Mouse (Mus musculus) thymus, adult 2 months (tissue): Measurements from ENCODE around the gene Bricd5. TPM values are rescaled to one million over a fixed set of nuclear protein-coding genes. Genes with fewer than 3 reads are reported as not detected.
"Not testable (repeated sequence)": the region's sequence is repeated elsewhere in the genome, so short reads cannot be mapped to it uniquely, and the experiment has no call there.

Experiments
- DNase-seq: peaks from one replicate; pipeline ENCODE4 v3.0.0; 2021
- H3K27ac ChIP-seq: fragments of 200-500 bp; 2 replicates; pipeline ENCODE4 v1.5.1; 2012; ENCODE audit warnings: low read length, control low read depth; ENCODE audit not compliant: control insufficient read depth, insufficient read depth
- H3K27me3 ChIP-seq: fragments of 200-500 bp; 2 replicates; pipeline ENCODE4 v1.6.1; 2012; ENCODE audit warnings: mild to moderate bottlenecking, low read length, moderate library complexity, mixed read lengths; ENCODE audit not compliant: control insufficient read depth, insufficient read depth
- H3K36me3 ChIP-seq: fragments of 200-500 bp; 2 replicates; pipeline ENCODE4 v1.6.1; 2012; ENCODE audit warnings: mild to moderate bottlenecking, low read length, moderate library complexity; ENCODE audit not compliant: control insufficient read depth, insufficient read depth
- H3K4me1 ChIP-seq: fragments of 200-500 bp; replicated peaks from 2 replicates; pipeline ENCODE4 v1.6.1; 2012; ENCODE audit warnings: low read length; ENCODE audit not compliant: control insufficient read depth, insufficient read depth
- H3K4me3 ChIP-seq: fragments of 200-500 bp; 2 replicates; pipeline ENCODE4 v1.5.1; 2012; ENCODE audit warnings: mild to moderate bottlenecking, low read length, control low read depth, moderate library complexity; ENCODE audit not compliant: control insufficient read depth, insufficient read depth
- CTCF ChIP-seq: fragments of 200-500 bp; IDR thresholded peaks from 2 replicates; pipeline ENCODE4 v1.5.1; 2012; ENCODE audit warnings: mild to moderate bottlenecking, control low read depth, low read length, moderate library complexity, borderline replicate concordance; ENCODE audit not compliant: control insufficient read depth, poor library complexity, insufficient read depth; ENCODE audit errors: extremely low read depth
- POLR2A ChIP-seq: fragments of 200-500 bp; IDR thresholded peaks from 2 replicates; pipeline ENCODE4 v1.6.1; 2012; ENCODE audit warnings: mild to moderate bottlenecking, low read length, control low read depth, moderate library complexity; ENCODE audit not compliant: control insufficient read depth, poor library complexity, insufficient read depth; ENCODE audit errors: extremely low read depth
- WGBS: fragments of 180-500 bp; shearing (Covaris S2); methylation state at CpG from one replicate; pipeline ENCODE4 v1.1.7; 2018; 5-methylcytosine and 5-hydroxymethylcytosine counted together
- polyA plus RNA-seq: library from polyadenylated mRNA; depleted of rRNA; stranded (reverse); fragments of >200 nt; gene quantifications from 2 replicates; pipeline ENCODE4 v1.2.3, GENCODE M21; 2012

The Bricd5 gene
- polyA plus RNA-seq, 1 experiment, result 0.97 TPM

- Histone ChIP-seq H3K27ac (no peak overlapping the region), H3K36me3 (peaks cover 66% of the 10 kb centered on the region), H3K27me3 (no peaks in the 10 kb centered on the region), H3K4me3 (no peak overlapping the region), H3K4me1 (no peaks in the 10 kb centered on the region)
- WGBS, result 93% methylated on average over 8 of the region's 8 CpGs
- no peak for TF ChIP-seq POLR2A
- no peak for TF ChIP-seq CTCF
- DNase-seq, result no peak
Observed at GRCm38 (mm10) chr17:24446590-24446989, 27.1 kb upstream of the Bricd5 start.

GRCm38 (mm10) chr17:24449507-24449906 lies 24.2 kb upstream of the Bricd5 start:
- Histone ChIP-seq H3K27ac (no peak overlapping the region), H3K36me3 (peaks cover 59% of the 10 kb centered on the region), H3K4me3 (no peak overlapping the region), H3K4me1 (peaks cover 2% of the 10 kb centered on the region; the same call in 1 of the 2 replicates), H3K27me3 (no peaks in the 10 kb centered on the region)
- DNase-seq, result no peak
- TF ChIP-seq CTCF (no peak), POLR2A (no peak)
- WGBS, result 64% methylated on average over 6 of the region's 6 CpGs

- 97% methylated on average over 6 of the region's 6 CpGs for WGBS
- no peak overlapping the region for H3K4me3 ChIP-seq
- TF ChIP-seq POLR2A (no peak), CTCF (no peak)
Observed at GRCm38 (mm10) chr17:24451220-24451619, 22.5 kb upstream of the Bricd5 start.

GRCm38 (mm10) chr17:24453372-24453771 lies 20.3 kb upstream of the Bricd5 start:
- H3K4me3 ChIP-seq, result no peak overlapping the region
- TF ChIP-seq CTCF, result no peak
- no peak for TF ChIP-seq POLR2A
- H3K27me3 ChIP-seq, result no peaks in the 10 kb centered on the region
- DNase-seq, result no peak
- 79% methylated on average over 2 of the region's 2 CpGs for WGBS
- peaks cover 20% of the 10 kb centered on the region for H3K36me3 ChIP-seq
- no peak overlapping the region for H3K27ac ChIP-seq
- H3K4me1 ChIP-seq, result peaks cover 2% of the 10 kb centered on the region; the same call in 1 of the 2 replicates

More at GRCm38 (mm10) chr17:24451220-24451619, 22.5 kb upstream of the Bricd5 start:
- Histone ChIP-seq H3K27me3 (no peaks in the 10 kb centered on the region), H3K27ac (no peak overlapping the region), H3K36me3 (peaks cover 42% of the 10 kb centered on the region), H3K4me1 (peaks cover 2% of the 10 kb centered on the region; the same call in 1 of the 2 replicates)
- DNase-seq, result no peak

GRCm38 (mm10) chr17:24454218-24454755 lies 19.4 kb upstream of the Bricd5 start:
- Histone ChIP-seq H3K4me3 (peak overlapping the region; percentile 73), H3K27me3 (no peaks in the 10 kb centered on the region), H3K4me1 (peaks cover 2% of the 10 kb centered on the region; the same call in 1 of the 2 replicates), H3K27ac (peak overlapping the region; percentile 61), H3K36me3 (peaks cover 11% of the 10 kb centered on the region)
- TF ChIP-seq CTCF (no peak), POLR2A (no peak)
- no peak for DNase-seq
- WGBS, result under 1% methylated on average over 14 of the region's 14 CpGs

- under 1% methylated on average over 67 of the region's 67 CpGs for WGBS
Observed at GRCm38 (mm10) chr17:24454756-24455522, 18.7 kb upstream of the Bricd5 start.

GRCm38 (mm10) chr17:24455523-24456206 lies 18.0 kb upstream of the Bricd5 start:
- not testable (repeated sequence) for H3K4me3 ChIP-seq, H3K36me3 ChIP-seq, H3K4me1 ChIP-seq, H3K27me3 ChIP-seq, H3K27ac ChIP-seq, DNase-seq
- WGBS, result 50% methylated on average over 10 of the region's 10 CpGs

More at GRCm38 (mm10) chr17:24454756-24455522, 18.7 kb upstream of the Bricd5 start:
- Histone ChIP-seq H3K4me1 (peaks cover 2% of the 10 kb centered on the region; the same call in 1 of the 2 replicates), H3K27ac (peak overlapping the region; percentile 61), H3K27me3 (no peaks in the 10 kb centered on the region), H3K4me3 (peak overlapping the region; percentile 73), H3K36me3 (peaks cover 5% of the 10 kb centered on the region)
- TF ChIP-seq CTCF (peak; percentile 56; the same call in 1 of the 2 replicates), POLR2A (peak; percentile 87)
- peak; percentile 100 for DNase-seq
